Mouse (Mus musculus): ENCODE results near the gene Rabgap1l. TPM values are rescaled to one million over a fixed set of nuclear protein-coding genes. Genes with fewer than 3 reads are reported as not detected.

Gene Rabgap1l
- total RNA-seq, 2 experiments from 2014 or later = 188 to 213 TPM

GRCm38 (mm10) chr1:160596252-160596947 is 196.6 kb downstream of the Rabgap1l start:
- DNase-seq (ENCODE audit: low spot score in 2 of 2) = no peak

GRCm38 (mm10) chr1:160594576-160594975 is 198.4 kb downstream of the Rabgap1l start:
- DNase-seq (ENCODE audit: low spot score in 2 of 2) = no peak

DNA sequence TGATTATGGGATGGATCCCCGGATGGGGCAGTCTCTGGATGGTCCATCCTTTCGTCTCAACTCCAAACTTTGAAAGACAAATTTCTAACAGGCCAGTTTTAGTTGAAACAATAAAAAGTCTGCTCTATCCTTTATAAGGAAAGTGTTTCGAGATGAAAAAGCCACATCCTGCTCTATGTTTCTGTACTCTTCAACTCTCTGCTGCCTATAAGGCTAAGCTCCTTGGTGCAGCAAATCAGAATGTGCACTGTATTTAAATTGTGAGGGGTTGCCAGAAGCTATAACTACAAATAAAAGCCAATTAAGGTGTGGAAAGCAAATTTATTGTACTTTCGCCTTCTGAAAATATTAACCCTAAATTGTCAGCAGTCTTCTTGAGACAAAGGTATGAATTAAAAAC is 198.9 kb downstream of the Rabgap1l start:
- no peak for DNase-seq (ENCODE audit: low spot score in 2 of 2)

- no peak for DNase-seq (ENCODE audit: low spot score in 2 of 2)
Observed at GRCm38 (mm10) chr1:160588911-160589590, 204.0 kb downstream of the Rabgap1l start.

- DNase-seq (ENCODE audit: low spot score in 2 of 2) = peak in 1 of 2 experiments; percentile 19
Observed at GRCm38 (mm10) chr1:160579309-160580233, 213.4 kb downstream of the Rabgap1l start.

DNA sequence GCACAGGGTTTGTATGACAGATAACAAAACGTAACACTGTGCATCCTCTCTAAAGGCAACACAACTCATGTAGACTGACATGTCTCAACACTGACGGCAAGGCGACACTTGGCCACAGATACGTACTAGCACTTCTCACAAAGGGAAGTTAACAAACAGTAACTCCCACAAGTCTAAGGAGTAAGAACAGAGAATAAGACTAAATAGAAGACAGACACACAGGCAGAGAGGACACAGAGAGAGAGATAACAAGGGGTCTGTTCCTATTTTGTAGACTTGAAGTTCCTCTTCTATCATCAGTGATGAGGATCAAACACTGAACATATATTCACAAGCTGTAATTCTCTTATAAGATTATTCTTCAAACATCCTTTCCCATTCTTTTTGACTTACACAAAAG is 216.9 kb downstream of the Rabgap1l start:
- DNase-seq (ENCODE audit: low spot score in 2 of 2) = no peak

DNA sequence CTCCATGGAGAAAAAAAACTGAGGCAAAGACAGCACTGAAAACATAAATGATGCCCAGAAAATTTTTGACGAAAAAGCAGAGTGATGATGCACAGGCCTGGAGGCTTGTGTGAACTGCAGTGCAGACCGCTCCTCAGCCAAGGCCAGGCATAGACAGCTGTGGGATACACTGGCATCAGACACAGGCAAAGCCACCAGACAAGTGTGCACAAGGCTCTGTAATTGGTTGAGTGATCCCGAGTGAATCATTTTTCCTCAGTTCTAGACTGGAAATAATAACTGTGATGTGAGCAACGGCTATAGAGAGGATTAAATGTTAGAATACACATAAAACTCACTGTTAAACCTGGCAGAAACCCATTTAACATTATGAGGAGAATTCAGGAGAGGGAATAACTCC is 219.0 kb downstream of the Rabgap1l start:
- DNase-seq (ENCODE audit: low spot score in 2 of 2) = no peak

GRCm38 (mm10) chr1:160566458-160566857 is 226.6 kb downstream of the Rabgap1l start:
- DNase-seq (ENCODE audit: low spot score in 2 of 2) = no peak

GRCm38 (mm10) chr1:160561381-160561780 is 231.6 kb downstream of the Rabgap1l start:
- DNase-seq (ENCODE audit: low spot score in 2 of 2) = no peak

DNA sequence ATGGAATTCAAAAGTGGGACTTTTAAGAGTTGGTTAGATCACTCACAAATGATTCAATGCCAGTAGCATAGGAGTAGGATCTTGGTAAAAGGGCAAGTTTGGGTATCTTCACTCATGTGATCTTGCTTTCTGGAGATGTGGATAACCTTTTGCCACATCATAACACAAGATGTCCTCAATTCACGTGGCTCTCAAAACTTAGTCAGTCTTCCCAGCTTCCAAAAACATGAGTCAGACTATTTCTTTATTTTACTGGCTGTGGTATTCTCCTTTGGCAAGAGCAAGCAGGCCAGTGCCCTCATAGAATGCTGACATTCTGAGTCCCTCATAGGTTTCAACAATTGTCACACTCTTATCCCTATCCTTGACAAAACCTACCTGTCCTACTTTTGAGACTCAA is 242.4 kb downstream of the Rabgap1l start:
- DNase-seq (ENCODE audit: low spot score in 2 of 2) = no peak

GRCm38 (mm10) chr1:160547934-160548876 is 244.8 kb downstream of the Rabgap1l start:
- no peak for DNase-seq (ENCODE audit: low spot score in 2 of 2)

DNA sequence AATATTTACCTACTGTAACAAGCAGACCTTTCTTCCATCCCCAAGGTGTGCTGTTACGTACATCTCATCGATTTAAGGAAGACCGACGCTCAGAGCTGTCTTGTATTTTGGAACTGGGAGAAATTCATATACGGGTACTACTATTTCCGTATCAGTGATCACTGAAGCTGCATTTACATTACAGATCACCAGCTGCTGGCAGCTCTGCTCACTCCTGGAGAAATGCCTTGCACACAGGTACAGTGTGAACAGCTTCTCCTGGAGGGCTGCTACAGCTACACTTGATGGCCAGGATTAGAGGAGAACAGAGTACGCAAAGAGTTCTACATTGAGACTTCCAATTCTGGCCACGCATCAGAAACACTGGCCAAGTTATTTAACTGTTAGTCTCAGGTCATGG is 257.4 kb downstream of the Rabgap1l start:
- no peak for DNase-seq (ENCODE audit: low spot score in 2 of 2)

DNA sequence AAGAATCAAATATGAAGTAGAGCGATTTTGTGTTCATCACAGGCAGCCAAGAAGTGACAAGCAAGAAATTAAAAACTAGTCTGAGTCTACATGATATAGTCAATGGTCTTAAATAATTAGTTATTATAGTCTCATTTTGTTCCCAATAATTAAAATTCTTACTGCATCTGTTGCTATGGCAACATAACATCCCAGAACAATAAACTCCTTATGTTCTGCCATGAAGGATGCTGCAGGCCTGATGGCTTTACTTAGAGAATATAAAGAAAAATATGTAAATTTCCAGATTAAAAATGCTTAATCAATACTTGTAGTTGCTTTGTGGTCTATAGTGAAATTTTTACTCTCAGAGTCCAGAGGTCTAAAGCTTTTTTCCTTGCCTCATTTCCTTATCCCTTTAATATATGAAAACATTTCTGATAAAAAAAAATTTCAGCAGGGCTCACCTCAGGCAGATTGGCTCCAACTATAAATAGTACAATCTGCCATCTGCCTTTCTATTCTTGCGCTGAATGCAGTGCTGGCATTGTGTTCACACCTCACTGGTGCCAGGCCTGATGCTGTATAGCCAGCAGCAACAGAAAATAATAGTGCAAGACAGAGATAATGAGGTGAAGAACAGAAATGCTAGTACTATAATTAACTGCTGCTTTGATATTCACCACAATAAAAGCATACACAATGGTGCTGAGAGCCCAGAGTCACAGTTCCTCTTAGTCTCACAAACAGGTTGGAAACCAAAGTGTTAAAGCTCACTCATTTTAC is 258.3 kb downstream of the Rabgap1l start:
- peak; percentile 24 to 39 for DNase-seq (ENCODE audit: low spot score in 2 of 2)

DNA sequence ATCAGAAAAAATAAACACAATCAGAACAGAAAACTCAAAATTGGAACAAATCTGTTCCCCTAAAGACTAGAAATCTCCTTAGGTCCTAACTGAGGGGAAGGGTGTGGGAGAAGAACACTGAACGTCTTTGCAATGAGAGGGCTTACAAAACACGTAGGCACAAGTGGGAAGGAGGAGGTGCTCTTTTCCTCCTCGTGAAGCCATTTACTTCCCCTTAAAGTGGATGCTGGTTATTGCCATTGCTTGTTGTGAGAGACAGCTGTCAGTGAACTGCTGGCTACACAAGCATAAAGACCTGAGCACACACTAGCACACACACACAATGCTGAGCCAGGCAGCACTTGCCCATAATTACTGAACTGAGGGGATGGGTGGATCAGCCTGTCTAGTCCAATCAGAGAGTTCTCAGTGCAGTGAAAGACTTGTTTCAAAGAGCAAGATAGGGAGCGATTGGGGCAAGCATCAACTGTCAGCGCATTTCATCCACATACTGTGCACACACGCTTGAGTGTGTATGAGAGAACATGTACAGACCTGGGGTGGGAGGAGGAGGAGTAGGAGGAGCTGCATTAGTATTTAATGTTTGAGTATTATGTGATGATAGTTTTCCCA is 259.7 kb downstream of the Rabgap1l start:
- peak in 1 of 2 experiments; percentile 7 for DNase-seq (ENCODE audit: low spot score in 2 of 2)

DNA sequence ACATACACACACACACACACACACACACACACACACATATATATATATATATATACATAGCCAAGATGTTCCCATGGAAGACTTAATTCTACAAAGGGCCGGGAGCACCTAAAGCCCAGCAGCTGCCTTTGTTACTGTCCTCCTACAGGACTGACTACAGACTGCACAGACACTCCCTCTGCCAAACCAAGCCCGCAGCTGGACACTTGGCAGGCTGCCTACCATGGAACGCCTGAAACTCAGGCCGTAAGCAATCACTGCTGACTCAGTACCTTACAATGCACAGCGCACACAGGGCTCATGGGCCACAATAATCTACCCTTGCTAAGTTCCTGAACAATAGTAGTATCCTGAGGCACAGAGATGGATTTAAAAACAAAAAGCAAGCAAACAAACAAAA is 261.6 kb downstream of the Rabgap1l start:
- peak; percentile 61 to 73 for DNase-seq (ENCODE audit: low spot score in 2 of 2)

DNA sequence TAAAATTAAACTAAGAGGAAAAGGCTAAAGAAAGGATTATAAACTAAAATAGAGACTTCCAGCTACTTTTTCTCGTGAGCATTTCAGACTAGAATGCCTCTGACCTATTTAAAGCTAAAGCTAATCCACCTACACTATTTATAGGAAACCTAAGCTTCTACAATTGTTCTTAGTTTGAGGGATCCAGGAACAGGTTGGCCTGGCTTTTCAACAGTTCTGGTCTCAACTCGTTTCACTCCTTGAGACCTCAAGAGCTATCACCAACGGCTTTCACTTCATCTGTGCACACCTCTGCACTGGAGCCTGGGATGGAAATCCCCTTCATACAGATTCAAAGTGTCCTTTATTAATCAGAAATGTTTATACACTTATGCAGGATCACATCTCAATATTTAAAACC is 271.1 kb downstream of the Rabgap1l start:
- DNase-seq (ENCODE audit: low spot score in 2 of 2) = no peak

- DNase-seq (ENCODE audit: low spot score in 2 of 2) = no peak
Observed at GRCm38 (mm10) chr1:160520665-160521064, 272.3 kb downstream of the Rabgap1l start.

DNA sequence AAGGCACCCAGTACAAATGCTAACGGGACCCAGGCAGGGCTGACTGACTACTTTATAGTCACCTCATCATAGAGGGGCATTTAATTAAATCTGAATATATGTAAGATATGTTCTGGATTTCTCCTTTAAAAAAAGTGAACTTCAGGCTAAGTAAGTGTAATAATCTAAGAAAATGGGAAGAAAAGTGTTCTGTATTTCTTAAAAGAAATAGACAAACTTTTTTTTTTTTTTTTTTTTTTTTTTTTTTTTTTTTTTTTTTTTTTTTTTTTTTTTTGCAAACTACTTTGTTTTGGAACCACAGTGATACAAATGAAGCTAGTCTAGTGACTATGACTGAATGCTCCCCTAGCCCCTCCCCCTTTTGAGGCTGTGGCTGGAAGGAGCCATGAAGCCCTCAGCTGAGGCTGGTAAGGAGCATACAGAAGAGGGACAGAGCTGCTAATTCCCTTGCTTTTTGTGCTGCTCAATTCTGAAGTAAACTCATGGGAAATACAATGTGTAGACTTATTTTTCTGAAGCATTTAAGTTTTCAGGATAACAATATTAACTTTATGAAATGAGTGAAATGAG is 273.0 kb downstream of the Rabgap1l start:
- DNase-seq (ENCODE audit: low spot score in 2 of 2) = no peak

GRCm38 (mm10) chr1:160518552-160518951 is 274.5 kb downstream of the Rabgap1l start:
- DNase-seq (ENCODE audit: low spot score in 2 of 2) = no peak

Data from layer of hippocampus, postnatal 10 days (tissue).